Mouse (Mus musculus) bone marrow macrophage, adult 2 months (primary cell): ENCODE measurements around the gene Acot4.

ENCODE experiments used
- CTCF ChIP-seq: IDR thresholded peaks from 2 replicates; pipeline ENCODE4 v1.5.1; 2012; ENCODE audit warnings: low read depth, mild to moderate bottlenecking, low read length, moderate library complexity
- POLR2A ChIP-seq: IDR thresholded peaks from 2 replicates; pipeline ENCODE4 v1.6.1; 2012; ENCODE audit warnings: mild to moderate bottlenecking, low read depth, low read length, borderline replicate concordance

- TF ChIP-seq POLR2A: no peak
- no peak for TF ChIP-seq CTCF
These were observed 12.3 kb upstream of the Acot4 start for GRCm38 (mm10) chr12:84025888-84026287.
